Mouse (Mus musculus) cerebellum, adult 8-10 months (tissue): ENCODE measurements around the gene Olfr11.

ENCODE experiments used
- DNase-seq: peaks from one replicate; pipeline ENCODE4 v3.0.0; 2022

Olfr11 gene

GRCm38 (mm10) chr13:21642418-21642817 lies at the start of gene Olfr11:
Gene Olfr11, minus strand, starts transcription at chr13:21642518.
- no peak for DNase-seq

GRCm38 (mm10) chr13:21677305-21677704 lies 35.0 kb upstream of the Olfr11 start, which contains the start of gene Olfr1360:
Gene Olfr1360, minus strand, starts transcription at chr13:21677405.
- no peak for DNase-seq

GRCm38 (mm10) chr13:21663286-21663685 lies 21.0 kb upstream of the Olfr11 start, which contains the start of gene Olfr1361:
Gene Olfr1361, minus strand, starts transcription at chr13:21663386.
- DNase-seq, result no peak

- DNase-seq, result no peak
Observed at GRCm38 (mm10) chr13:21613922-21614321, 28.4 kb downstream of the Olfr11 start, which contains the start of gene Olfr1362. Gene Olfr1362, minus strand, starts transcription at chr13:21614022.

- no peak for DNase-seq
Observed at GRCm38 (mm10) chr13:21591618-21592017, 50.7 kb downstream of the Olfr11 start.
